Mouse (Mus musculus): ENCODE results near the gene Kank1.

The Kank1 gene

GRCm38 (mm10) chr19:25406481-25407184 is 169.9 kb downstream of the Kank1 start:
- peak; percentile 71 for DNase-seq (ENCODE audit: low spot score)

DNA sequence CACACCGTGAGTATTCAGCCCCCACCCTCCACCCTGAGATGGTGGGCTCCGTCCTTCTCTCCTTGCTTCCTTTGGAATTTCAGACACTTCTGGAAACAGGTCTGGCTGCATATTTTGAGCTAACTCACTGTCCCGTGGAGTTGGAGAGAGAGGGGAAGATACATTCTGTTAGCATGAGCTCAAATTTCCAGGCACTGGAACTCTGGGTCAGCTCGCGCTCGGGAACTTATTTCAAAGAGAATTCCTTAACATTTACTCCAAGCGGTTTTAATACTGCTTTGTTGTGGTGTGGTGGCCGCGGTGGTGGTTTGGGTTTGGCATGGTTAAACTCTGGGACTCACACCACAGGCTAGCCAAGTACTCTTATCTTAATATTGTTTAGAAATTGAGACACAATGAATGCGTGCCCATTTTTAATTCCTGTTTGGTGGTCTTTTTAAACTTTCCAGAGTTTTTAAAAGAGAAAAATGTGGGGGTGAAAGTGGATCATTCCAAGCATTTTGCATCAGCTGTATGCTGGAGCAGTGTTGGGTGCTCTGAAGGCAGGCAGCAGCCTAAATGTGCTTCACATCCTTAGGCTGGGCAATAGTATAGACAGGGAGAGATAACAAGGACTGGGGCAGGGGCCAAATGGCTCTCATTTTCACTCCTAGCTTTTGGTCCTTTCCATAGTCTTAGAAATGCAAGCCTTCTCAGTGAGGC is 170.6 kb downstream of the Kank1 start:
- peak; percentile 49 for DNase-seq (ENCODE audit: low spot score)

- no peak for DNase-seq (ENCODE audit: low spot score)
These were observed 171.1 kb downstream of the Kank1 start for GRCm38 (mm10) chr19:25407887-25408236.

DNA sequence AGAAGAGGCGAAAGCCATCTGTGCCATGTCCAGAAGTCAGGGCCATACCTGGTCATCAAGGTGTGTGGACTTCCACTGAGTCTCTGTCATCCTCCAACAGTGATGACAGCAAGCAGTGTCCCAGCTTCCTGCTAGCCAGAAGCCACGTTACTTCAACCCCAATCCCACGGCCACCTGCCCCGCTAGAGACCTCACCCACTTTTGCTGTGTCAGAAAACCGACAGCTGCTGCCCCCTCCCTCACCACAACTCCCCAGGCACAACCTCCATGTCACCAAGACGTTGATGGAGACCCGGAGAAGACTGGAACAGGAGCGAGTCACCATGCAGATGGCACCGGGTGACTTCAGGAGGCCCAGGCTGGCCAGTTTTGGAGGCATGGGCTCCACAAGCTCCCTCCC is 172.5 kb downstream of the Kank1 start:
- no peak for DNase-seq (ENCODE audit: low spot score)

DNA sequence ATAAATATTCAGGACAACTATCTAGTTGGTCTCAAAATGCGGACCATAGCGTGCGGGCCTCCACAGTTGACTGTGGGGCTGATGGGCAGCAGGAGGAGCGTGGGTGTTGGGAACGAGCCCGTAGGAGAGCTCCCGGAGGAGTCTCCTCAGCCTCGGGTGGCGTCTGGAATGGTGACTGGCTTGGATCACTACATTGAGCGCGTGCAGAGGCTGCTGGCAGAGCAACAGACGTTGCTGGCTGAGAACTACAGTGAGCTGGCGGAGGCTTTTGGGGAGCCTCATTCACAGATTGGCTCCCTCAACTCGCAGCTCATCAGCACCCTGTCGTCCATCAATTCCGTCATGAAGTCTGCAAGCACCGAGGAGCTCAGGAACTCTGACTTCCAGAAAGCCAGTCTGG is 174.6 kb downstream of the Kank1 start:
- no peak for DNase-seq (ENCODE audit: low spot score)

DNA sequence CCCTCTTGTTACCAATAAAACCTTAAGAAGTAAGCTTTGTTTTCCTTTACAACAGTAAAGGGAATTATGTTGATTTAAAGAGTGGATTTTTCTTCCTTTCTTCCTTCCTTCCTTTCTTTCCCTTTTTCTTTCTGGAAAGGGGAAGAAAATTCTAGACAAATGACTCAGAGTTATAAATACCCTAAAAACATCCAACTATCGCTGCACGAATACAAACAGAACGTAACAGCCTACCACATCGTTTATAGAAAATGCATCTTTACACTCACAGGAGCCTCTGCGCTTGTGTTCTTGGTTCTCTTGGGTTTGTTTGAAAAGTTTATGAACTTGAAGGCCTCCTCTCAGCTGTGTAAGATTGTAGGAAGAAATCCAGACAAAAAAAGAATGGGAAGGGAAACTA is 178.7 kb downstream of the Kank1 start:
- no peak for DNase-seq (ENCODE audit: low spot score)

DNA sequence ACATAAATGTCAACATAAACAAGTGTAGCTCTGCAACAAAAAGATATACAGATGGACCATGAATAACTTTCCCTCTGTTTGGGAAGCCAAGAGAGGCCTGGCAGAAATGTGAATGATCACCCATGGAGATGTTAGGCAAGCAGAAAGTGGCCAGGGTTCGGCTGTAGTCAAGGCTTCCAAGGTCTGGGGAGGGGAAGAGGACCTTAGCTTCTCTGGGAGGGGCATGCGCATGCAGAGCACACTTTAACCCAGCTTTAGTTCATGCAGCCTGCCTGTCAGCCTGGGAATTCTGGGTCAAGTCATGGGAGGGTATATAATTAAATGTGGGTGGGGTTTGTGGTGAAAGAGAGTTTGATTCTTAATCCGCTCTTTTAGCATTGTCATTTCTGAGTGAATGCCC is 180.9 kb downstream of the Kank1 start:
- DNase-seq (ENCODE audit: low spot score): no peak

DNA sequence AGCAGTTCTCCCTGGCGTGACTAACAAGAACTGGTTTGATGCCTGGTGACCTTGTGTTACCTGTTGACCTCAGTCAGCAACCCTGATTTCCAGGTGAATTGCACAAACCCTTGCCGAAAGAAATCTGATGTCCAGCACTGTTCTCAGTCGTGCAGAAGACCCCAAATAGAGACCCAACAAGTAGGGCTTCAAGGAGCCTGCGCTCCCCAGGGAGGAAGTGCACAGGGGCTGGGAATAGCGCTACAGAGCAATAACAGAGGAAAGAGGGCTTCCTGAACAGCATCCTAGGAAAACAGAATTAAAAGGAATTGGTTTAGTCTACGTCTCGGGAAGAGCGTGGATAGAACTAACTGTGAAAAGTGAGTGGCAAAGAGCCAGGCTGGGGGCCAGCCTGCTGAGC is 183.2 kb downstream of the Kank1 start:
- no peak for DNase-seq (ENCODE audit: low spot score)

- DNase-seq (ENCODE audit: low spot score): no peak
These were observed 185.3 kb downstream of the Kank1 start for GRCm38 (mm10) chr19:25422096-25422495.

GRCm38 (mm10) chr19:25423371-25423770 is 186.6 kb downstream of the Kank1 start:
- DNase-seq (ENCODE audit: low spot score): no peak

DNA sequence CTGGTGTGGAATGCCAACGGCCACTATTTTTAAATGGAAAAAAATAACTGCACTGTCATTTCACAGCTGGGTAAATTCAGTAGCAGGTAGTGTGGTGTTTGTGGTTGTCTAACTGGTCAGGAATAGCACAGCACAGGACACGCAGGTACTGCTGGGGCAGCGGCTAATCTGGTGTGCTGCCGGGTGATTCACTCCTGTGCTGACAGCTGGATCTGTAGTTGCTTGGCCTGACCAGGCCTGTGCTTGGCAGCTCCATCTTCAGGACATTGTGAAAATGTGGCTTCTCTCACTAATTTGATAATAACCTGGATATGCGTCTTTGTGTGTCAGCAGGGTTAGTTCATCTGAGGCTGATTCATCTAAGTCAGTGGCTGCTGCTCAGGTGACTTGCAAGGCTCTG is 189.7 kb downstream of the Kank1 start:
- DNase-seq (ENCODE audit: low spot score): no peak

GRCm38 (mm10) chr19:25427886-25428285 is 191.1 kb downstream of the Kank1 start:
- no peak for DNase-seq (ENCODE audit: low spot score)

GRCm38 (mm10) chr19:25428338-25428962 is 191.7 kb downstream of the Kank1 start:
- no peak for DNase-seq (ENCODE audit: low spot score)

DNA sequence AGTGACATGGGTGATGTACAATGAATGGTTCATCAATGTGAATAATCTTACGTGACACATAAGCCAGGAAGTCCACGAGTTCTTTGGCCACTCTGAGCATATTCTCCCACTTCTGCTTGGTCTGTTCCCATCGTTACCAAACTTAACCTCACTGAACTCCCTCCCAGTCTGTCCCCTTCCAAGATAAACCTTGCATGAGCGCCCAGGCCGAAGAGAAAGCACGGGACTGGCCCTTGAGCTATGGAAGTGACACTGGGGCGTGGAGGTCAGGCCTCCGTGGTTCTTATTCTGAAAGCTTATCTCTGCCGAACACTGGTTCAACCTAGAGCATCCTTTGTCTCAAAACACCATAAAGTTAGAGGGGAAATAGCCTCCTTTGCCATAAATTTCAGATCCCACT is 194.7 kb downstream of the Kank1 start:
- DNase-seq (ENCODE audit: low spot score): no peak

DNA sequence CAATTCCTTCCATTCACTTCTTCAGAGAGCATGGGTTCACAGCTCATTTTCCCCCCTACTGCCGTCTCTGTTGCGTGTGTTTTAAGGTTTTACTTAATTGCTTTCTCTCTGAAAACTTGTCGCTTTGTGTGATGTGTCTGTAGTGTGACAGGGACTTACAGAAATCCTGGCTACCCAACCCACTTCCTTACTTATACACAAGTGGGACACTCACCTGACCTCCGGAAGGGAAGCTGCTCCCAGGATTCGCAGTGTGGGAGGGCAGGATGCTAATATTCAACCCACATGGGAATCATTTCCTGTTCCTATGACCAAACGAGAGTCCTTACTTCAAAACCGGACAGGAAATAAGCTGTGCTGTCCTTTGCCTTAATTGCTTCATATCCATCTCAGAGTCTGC is 195.1 kb downstream of the Kank1 start:
- no peak for DNase-seq (ENCODE audit: low spot score)

- DNase-seq (ENCODE audit: low spot score): no peak
These were observed 196.5 kb downstream of the Kank1 start for GRCm38 (mm10) chr19:25433169-25433690.

GRCm38 (mm10) chr19:25434345-25434744 is 197.6 kb downstream of the Kank1 start:
- DNase-seq (ENCODE audit: low spot score): no peak

GRCm38 (mm10) chr19:25434795-25435194 is 198.0 kb downstream of the Kank1 start:
- no peak for DNase-seq (ENCODE audit: low spot score)

DNA sequence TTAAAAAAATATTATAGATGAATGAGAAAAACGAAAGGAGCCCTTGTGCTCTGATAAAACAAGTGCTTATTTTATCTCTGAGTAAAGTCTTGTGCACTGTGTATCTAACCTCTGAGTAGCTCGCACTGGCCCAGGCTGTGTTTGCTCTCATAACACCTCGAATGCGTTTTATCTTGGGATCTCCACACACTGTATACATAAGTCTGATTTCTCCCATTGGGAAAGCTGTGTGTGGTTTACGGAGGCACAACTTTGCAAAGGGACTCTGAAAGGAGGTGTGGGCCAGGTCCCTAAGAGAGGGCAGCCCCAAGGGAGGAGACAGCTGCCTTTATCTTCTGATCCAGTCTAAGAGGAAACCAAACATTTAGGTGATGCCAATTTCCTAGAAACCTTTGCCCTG is 198.6 kb downstream of the Kank1 start:
- no peak for DNase-seq (ENCODE audit: low spot score)

DNA sequence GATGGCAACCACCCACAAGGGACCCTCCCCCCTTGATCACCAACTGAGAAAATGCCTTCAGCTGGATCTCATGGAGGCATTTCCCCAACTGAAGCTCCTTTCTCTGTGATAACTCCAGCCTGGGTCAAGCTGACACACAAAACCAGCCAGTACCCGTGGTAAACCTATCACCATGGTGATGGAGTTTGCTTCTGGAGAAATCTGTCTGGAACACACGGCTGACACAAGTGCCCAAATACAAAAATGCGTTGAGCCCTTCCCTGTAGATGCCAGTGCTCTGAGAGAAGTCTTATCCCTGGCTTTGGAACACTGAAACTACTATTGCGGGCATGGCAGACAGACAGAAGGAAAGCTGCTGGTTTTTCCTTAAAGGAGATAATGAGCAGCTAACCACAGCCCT is 199.4 kb downstream of the Kank1 start:
- DNase-seq (ENCODE audit: low spot score): no peak

- no peak for DNase-seq (ENCODE audit: low spot score)
These were observed 200.2 kb downstream of the Kank1 start for GRCm38 (mm10) chr19:25436789-25437650.

DNA sequence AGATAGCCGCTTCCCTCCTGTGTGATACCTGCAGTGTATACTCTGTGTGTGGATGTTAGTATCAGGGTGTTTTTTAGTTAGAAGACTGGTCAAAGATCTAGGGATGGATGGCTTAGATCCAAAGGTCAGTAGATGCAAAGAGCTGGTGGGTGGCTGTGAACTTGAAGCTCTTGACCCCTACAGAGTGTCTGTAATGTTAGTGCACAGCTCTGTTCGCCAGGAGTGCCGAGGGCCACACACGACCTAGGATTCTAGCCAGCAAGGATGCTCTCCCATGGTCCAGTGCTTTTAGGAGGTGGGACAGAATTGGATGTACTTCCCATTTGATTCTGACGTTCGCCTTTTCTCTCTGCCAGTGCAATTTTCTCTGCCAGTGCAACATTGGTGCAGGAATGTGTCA is 201.5 kb downstream of the Kank1 start:
- no peak for DNase-seq (ENCODE audit: low spot score)

Data from embryo, embryonic 10 days (tissue).